Mouse (Mus musculus) liver, embryonic 14.5 days (tissue): ENCODE data around the gene Fam187a. TPM values are rescaled to one million over a fixed set of nuclear protein-coding genes. Genes with fewer than 3 reads are reported as not detected.

Experiments
- ATAC-seq: fragments of 200-750 bp; cut with Nextera tagmentation; 2 replicates; pipeline ENCODE4 v1.8.0; 2017; ENCODE audit warnings: moderate number of reproducible peaks, mild to moderate bottlenecking, moderate library complexity; ENCODE audit not compliant: insufficient read depth
- DNase-seq, 3 experiments: peaks; one replicate each; pipeline ENCODE4 v3.0.0-alpha.2; 2012 to 2013; ENCODE audit warnings: low read depth in 3 of 3, low spot score in 3 of 3
- H3K27ac ChIP-seq: fragments of 300-500 bp; sonication (generic); 2 replicates; pipeline ENCODE4 v1.5.1; 2014; ENCODE audit warnings: moderate library complexity, mild to moderate bottlenecking, control low read depth, inconsistent platforms
- H3K27me3 ChIP-seq: fragments of 300-500 bp; sonication (generic); 2 replicates; pipeline ENCODE4 v1.6.1; 2014; ENCODE audit warnings: mild to moderate bottlenecking, low read length, moderate library complexity; ENCODE audit not compliant: control insufficient read depth, insufficient read depth
- H3K36me3 ChIP-seq: fragments of 300-500 bp; sonication (generic); replicated peaks from 2 replicates; pipeline ENCODE4 v1.6.1; 2014; ENCODE audit warnings: low read depth; ENCODE audit not compliant: control insufficient read depth, insufficient read depth
- H3K4me1 ChIP-seq, 2 experiments: fragments of 200-500 bp in 1 of 2; fragments of 300-500 bp in 1 of 2; sonication (generic) in 1 of 2; replicated peaks; 2 replicates each; pipeline ENCODE4 v1.6.1; 2012 to 2014; ENCODE audit warnings: antibody characterized with exemption in 1 of 2, inconsistent platforms in 1 of 2, low read length in 1 of 2; ENCODE audit not compliant: control insufficient read depth in 2 of 2, insufficient read depth in 2 of 2
- H3K4me2 ChIP-seq: fragments of 300-500 bp; sonication (generic); 2 replicates; pipeline ENCODE4 v1.6.1; 2014; ENCODE audit warnings: low read depth, mild to moderate bottlenecking, control low read depth, moderate library complexity
- H3K4me3 ChIP-seq, 2 experiments: fragments of 200-500 bp in 1 of 2; fragments of 300-500 bp in 1 of 2; sonication (generic) in 1 of 2; 2 replicates each; pipeline ENCODE4 v1.5.1; 2012 to 2014; ENCODE audit warnings: low read depth in 2 of 2, low read length in 2 of 2, mild to moderate bottlenecking in 2 of 2, control low read depth in 1 of 2, inconsistent platforms in 1 of 2, moderate library complexity in 1 of 2; ENCODE audit not compliant: insufficient read depth in 1 of 2
- H3K9ac ChIP-seq: fragments of 300-500 bp; sonication (generic); replicated peaks from 2 replicates; pipeline ENCODE4 v1.6.1; 2014; ENCODE audit warnings: mild to moderate bottlenecking, control low read depth, moderate library complexity
- H3K9me3 ChIP-seq: fragments of 300-500 bp; sonication (generic); 2 replicates; pipeline ENCODE4 v1.6.1; 2016; ENCODE audit warnings: low read length, mixed read lengths; ENCODE audit not compliant: control insufficient read depth
- CTCF ChIP-seq: IDR thresholded peaks from 2 replicates; pipeline ENCODE4 v1.5.1; 2016; ENCODE audit warnings: antibody characterized with exemption, low read depth, control low read depth
- EP300 ChIP-seq: IDR thresholded peaks from 2 replicates; pipeline ENCODE4 v1.6.1; 2016; ENCODE audit warnings: antibody characterized with exemption, low read depth
- WGBS: fragments of 180-500 bp; shearing (Covaris S2); extraction: QIAGEN DNeasy Blood & Tissue Kit; methylation state at CpG from one replicate; pipeline ENCODE4 v1.1.7; 2014; ENCODE audit not compliant: insufficient replicate concordance; 5-methylcytosine and 5-hydroxymethylcytosine counted together
- polyA plus RNA-seq, 2 experiments: library from polyadenylated mRNA; depleted of rRNA in 1 of 2; stranded (reverse) in 1 of 2; unstranded in 1 of 2; fragments of >200 nt; fragmentation: Nextera tagmentation in 1 of 2; extraction: Ambion mirVana in 1 of 2; gene quantifications; 2 replicates each; pipeline versions ENCODE4 v1.2.1 to v1.2.3; 2012 to 2014

Gene Fam187a
- polyA plus RNA-seq (2012; rRNA removed) (not detected in 2 replicates), polyA plus RNA-seq (2014; fragmentation: Nextera tagmentation; extraction: Ambion mirVana) (0.06 TPM in 1 of 2 replicates, not detected in the other)

GRCm38 (mm10) chr11:102884616-102885219, at the start of gene Fam187a:
Fam187a (plus strand) TSS chr11:102885169.
- Histone ChIP-seq H3K9ac (no peak within 1 kb of the TSS), H3K4me2 (no peak within 1 kb of the TSS), H3K4me3 (no peak within 1 kb of the TSS), H3K36me3 (no peaks in the 10 kb centered on the region), H3K9me3 (no peaks in the 10 kb centered on the region), H3K27ac (no peak within 1 kb of the TSS), H3K4me1 (peaks cover 17 to 19% of the 10 kb centered on the region in 2 experiments), H3K27me3 (no peaks in the 10 kb centered on the region; the same call in 1 of the 2 replicates)
- TF ChIP-seq EP300 (no peak), CTCF (no peak)
- ATAC-seq, result no peak
- no peak for DNase-seq
- WGBS, result 44% methylated on average over 10 of the region's 10 CpGs

GRCm38 (mm10) chr11:102835549-102835948, 49.4 kb upstream of the Fam187a start, which contains the start of gene Higd1b:
Higd1b (plus strand) TSS chr11:102835849.
- no peak for DNase-seq
- Histone ChIP-seq H3K9me3 (no peaks in the 10 kb centered on the region), H3K9ac (no peak within 1 kb of the TSS), H3K27me3 (no peaks in the 10 kb centered on the region), H3K4me3 (no peak within 1 kb of the TSS), H3K4me2 (no peak within 1 kb of the TSS), H3K4me1 (no peaks in the 10 kb centered on the region), H3K27ac (no peak within 1 kb of the TSS), H3K36me3 (peaks cover 17% of the 10 kb centered on the region)
- 56% methylated on average over 4 of the region's 4 CpGs for WGBS
- no peak for TF ChIP-seq CTCF
- no peak for TF ChIP-seq EP300
- no peak for ATAC-seq

- no peak overlapping the region for H3K4me2 ChIP-seq
- H3K27ac ChIP-seq, result no peak overlapping the region
- no peak overlapping the region for H3K9ac ChIP-seq
- TF ChIP-seq EP300, result no peak
- no peak for TF ChIP-seq CTCF
- DNase-seq (no peak), ATAC-seq (no peak)
- no peaks in the 10 kb centered on the region for H3K9me3 ChIP-seq
- 83% methylated on average over 9 of the region's 9 CpGs for WGBS
- H3K4me3 ChIP-seq, result no peak overlapping the region
- no peaks in the 10 kb centered on the region for H3K27me3 ChIP-seq
- H3K36me3 ChIP-seq, result peaks cover 22% of the 10 kb centered on the region
- no peaks in the 10 kb centered on the region for H3K4me1 ChIP-seq
Observed at GRCm38 (mm10) chr11:102836146-102836545, 48.8 kb upstream of the Fam187a start.

- ATAC-seq, result no peak
- H3K36me3 ChIP-seq, result peaks cover 27% of the 10 kb centered on the region
- H3K4me2 ChIP-seq, result no peak overlapping the region
- H3K9me3 ChIP-seq, result no peaks in the 10 kb centered on the region
- 79% methylated on average over 1 of the region's 1 CpGs for WGBS
- no peak overlapping the region for H3K4me3 ChIP-seq
- H3K27ac ChIP-seq, result no peak overlapping the region
- no peak overlapping the region for H3K9ac ChIP-seq
- TF ChIP-seq EP300 (no peak), CTCF (no peak)
- no peak for DNase-seq
- H3K27me3 ChIP-seq, result no peaks in the 10 kb centered on the region
- H3K4me1 ChIP-seq, result no peaks in the 10 kb centered on the region
Observed at GRCm38 (mm10) chr11:102837385-102837784, 47.6 kb upstream of the Fam187a start.

- Histone ChIP-seq H3K27me3 (no peaks in the 10 kb centered on the region), H3K9ac (no peak overlapping the region), H3K4me2 (no peak overlapping the region), H3K9me3 (no peaks in the 10 kb centered on the region), H3K4me3 (no peak overlapping the region), H3K27ac (no peak overlapping the region), H3K4me1 (no peaks in the 10 kb centered on the region), H3K36me3 (peaks cover 31% of the 10 kb centered on the region)
- no peak for TF ChIP-seq CTCF
- no peak for TF ChIP-seq EP300
- no peak for DNase-seq
- no peak for ATAC-seq
- 81% methylated on average over 2 of the region's 2 CpGs for WGBS
Observed at GRCm38 (mm10) chr11:102838126-102838525, 46.8 kb upstream of the Fam187a start.
